8 mouse cellular contexts compared by ENCODE assay signal in genomic region chr2:26910124-26910993, GRCm38 (mm10). TPM values are rescaled to one million over a fixed set of nuclear protein-coding genes. Genes with fewer than 3 reads are reported as not detected.
A peak's percentile ranks its signal among the peaks of the same experiment; 100 is the strongest.
DNase-seq lines count a peak whose midpoint lies in the region; ATAC-seq and TF ChIP-seq lines count a peak whose summit lies in the region.

Gene Med22 (minus strand): TSS chr2:26910677.
Gene Rpl7a (plus strand): TSS chr2:26910764.

- peak; percentile 90 for ATAC-seq in forebrain, embryonic 16.5 days
- peak; percentile 87 for ATAC-seq in lung, embryonic 14.5 days (ENCODE audit: insufficient read depth)

- peak within 1 kb of the TSS; percentile 91 to 94 for H3K4me3 ChIP-seq in ES-E14 (ENCODE audit: insufficient read depth in 1 of 2, low read depth in 1 of 2, low read length in 2 of 2, poor library complexity in 1 of 2, severe bottlenecking in 1 of 2)
- peak within 1 kb of the TSS; percentile 84 for H3K4me3 ChIP-seq in forebrain, embryonic 16.5 days (replicated peaks; ENCODE audit: low read length)
- H3K4me3 ChIP-seq in layer of hippocampus, adult 2 months: peak within 1 kb of the TSS; percentile 91
- peak within 1 kb of the TSS; percentile 87 for H3K4me3 ChIP-seq in lung, embryonic 14.5 days (ENCODE audit: low read depth, low read length)
- H3K4me3 ChIP-seq in olfactory bulb, adult 2 months (ENCODE audit: insufficient read depth, low read depth, low read length): peak within 1 kb of the TSS; percentile 84
- peak within 1 kb of the TSS; percentile 84 for H3K4me3 ChIP-seq in thymus, adult 2 months (ENCODE audit: control insufficient read depth, insufficient read depth, low read length)

- H3K9me3 ChIP-seq in ES-E14 (ENCODE audit: control insufficient read depth, insufficient read depth, low read depth, low read length): no peaks in the 10 kb centered on the region
- H3K9me3 ChIP-seq in forebrain, embryonic 16.5 days (ENCODE audit: control insufficient read depth, low read length): no peaks in the 10 kb centered on the region
- no peaks in the 10 kb centered on the region for H3K9me3 ChIP-seq in lung, embryonic 14.5 days (ENCODE audit: low read depth, low read length)

- WGBS in forebrain, embryonic 16.5 days: under 1% methylated on average over 74 of the region's 74 CpGs
- WGBS in lung, embryonic 14.5 days: under 1% methylated on average over 74 of the region's 74 CpGs
- WGBS in olfactory bulb, adult 2 months: 0% methylated on average over 61 of the region's 74 CpGs
- WGBS in thymus, adult 2 months: under 1% methylated on average over 74 of the region's 74 CpGs

- peak; percentile 95 for TF ChIP-seq POLR2A in olfactory bulb, adult 2 months (IDR thresholded peaks at IDR 0.05; ENCODE audit: insufficient read depth, low read depth, low read length)
- peak; percentile 94 for TF ChIP-seq POLR2A in thymus, adult 2 months (IDR thresholded peaks at IDR 0.05; ENCODE audit: control insufficient read depth, extremely low read depth, insufficient read depth, low read length, poor library complexity)

- H3K4me1 ChIP-seq in ES-E14 (ENCODE audit: control insufficient read depth in 2 of 2, insufficient read depth in 2 of 2, low read length in 2 of 2, poor library complexity in 1 of 2): peaks cover 0 to 5% of the 10 kb centered on the region in 2 experiments; a peak in 1 of 4 replicates
- H3K4me1 ChIP-seq in forebrain, embryonic 16.5 days (replicated peaks; ENCODE audit: control insufficient read depth, insufficient read depth, low read length): peaks cover 34% of the 10 kb centered on the region
- H3K4me1 ChIP-seq in lung, embryonic 14.5 days (ENCODE audit: insufficient read depth): peaks cover 8% of the 10 kb centered on the region; the same call in 1 of the 2 replicates
- H3K4me1 ChIP-seq in olfactory bulb, adult 2 months (ENCODE audit: control insufficient read depth, insufficient read depth, low read length): peaks cover 23% of the 10 kb centered on the region
- H3K4me1 ChIP-seq in thymus, adult 2 months (replicated peaks; ENCODE audit: control insufficient read depth, insufficient read depth, low read length): peaks cover 31% of the 10 kb centered on the region

- peak within 1 kb of the TSS; percentile 92 for H3K27ac ChIP-seq in ES-E14 (ENCODE audit: insufficient read depth, low read depth, low read length, poor library complexity, severe bottlenecking)
- H3K27ac ChIP-seq in forebrain, embryonic 16.5 days (ENCODE audit: low read length): peak within 1 kb of the TSS; percentile 88
- peak within 1 kb of the TSS; percentile 95 for H3K27ac ChIP-seq in layer of hippocampus, adult 2 months
- peak within 1 kb of the TSS; percentile 94 for H3K27ac ChIP-seq in lung, embryonic 14.5 days (ENCODE audit: low read depth)
- H3K27ac ChIP-seq in olfactory bulb, adult 2 months (ENCODE audit: insufficient read depth, low read depth, low read length): peak within 1 kb of the TSS; percentile 80
- H3K27ac ChIP-seq in thymus, adult 2 months (ENCODE audit: control insufficient read depth, insufficient read depth, low read length): peak within 1 kb of the TSS; percentile 13

- intact Hi-C loops in heart, postnatal 36 days (cut with DNase I): loop anchor here (10.0 kb wide), 1 partner anchor 1674 kb away; the partner anchor contains the start of gene Gtf3c5

- H3K9ac ChIP-seq in ES-E14 (ENCODE audit: insufficient read depth, low read depth, low read length, poor library complexity, severe bottlenecking): peak within 1 kb of the TSS; percentile 99
- peak within 1 kb of the TSS; percentile 94 for H3K9ac ChIP-seq in forebrain, embryonic 16.5 days (replicated peaks; ENCODE audit: low read depth, low read length)
- H3K9ac ChIP-seq in lung, embryonic 14.5 days: peak within 1 kb of the TSS; percentile 97

- in situ Hi-C loops in ES-E14 (cut with MboI; ENCODE audit: low sequenced_read_pairs in 2 of 2, unreplicated experiment in 2 of 2): loop anchor here in 1 of 2 experiments (25.0 kb wide), 1 partner anchor 473 kb away; the partner anchor contains the start of gene Sec16a

- peak; percentile 97 for DNase-seq in ES-E14 (ENCODE audit: low read depth, low spot score)
- DNase-seq in cerebellum, adult 11-12 months: peak; percentile 99
- peak; percentile 100 for DNase-seq in heart, postnatal 36 days
- DNase-seq in layer of hippocampus, adult 2 months (ENCODE audit: low spot score in 2 of 2): peak; percentile 99 to 100
- peak; percentile 100 for DNase-seq in lung, embryonic 14.5 days
- DNase-seq in thymus, adult 2 months: peak; percentile 99

- TF ChIP-seq CTCF in layer of hippocampus, adult 2 months (conservative IDR thresholded peaks at IDR 0.05): no peak
- TF ChIP-seq CTCF in lung, embryonic 14.5 days (IDR thresholded peaks at IDR 0.05; ENCODE audit: low read depth): no peak
- no peak for TF ChIP-seq CTCF in olfactory bulb, adult 2 months (IDR thresholded peaks at IDR 0.05; ENCODE audit: insufficient read depth, low read depth, low read length)
- TF ChIP-seq CTCF in thymus, adult 2 months (IDR thresholded peaks at IDR 0.05; ENCODE audit: borderline replicate concordance, control insufficient read depth, extremely low read depth, insufficient read depth, low read length, poor library complexity): 0 out of 2 replicates have a peak, but pooled peaks have one; percentile 39

- H3K36me3 ChIP-seq in ES-E14 (ENCODE audit: control insufficient read depth, insufficient read depth, low read length, poor library complexity, severe bottlenecking): peaks cover 62% of the 10 kb centered on the region
- H3K36me3 ChIP-seq in forebrain, embryonic 16.5 days (ENCODE audit: control insufficient read depth, insufficient read depth): peaks cover 45% of the 10 kb centered on the region
- peaks cover 75% of the 10 kb centered on the region for H3K36me3 ChIP-seq in lung, embryonic 14.5 days (ENCODE audit: insufficient read depth)
- H3K36me3 ChIP-seq in thymus, adult 2 months (ENCODE audit: control insufficient read depth, insufficient read depth, low read length): peaks cover 23% of the 10 kb centered on the region

- no peaks in the 10 kb centered on the region for H3K27me3 ChIP-seq in forebrain, embryonic 16.5 days (replicated peaks; ENCODE audit: control insufficient read depth, insufficient read depth, low read length)
- no peaks in the 10 kb centered on the region for H3K27me3 ChIP-seq in lung, embryonic 14.5 days (ENCODE audit: insufficient read depth, low read length)
- H3K27me3 ChIP-seq in thymus, adult 2 months (ENCODE audit: control insufficient read depth, insufficient read depth, low read length): no peaks in the 10 kb centered on the region

- peak within 1 kb of the TSS; percentile 98 for H3K4me2 ChIP-seq in forebrain, embryonic 16.5 days (ENCODE audit: low read length)
- H3K4me2 ChIP-seq in lung, embryonic 14.5 days: peak within 1 kb of the TSS; percentile 85

TF ChIP-seq in ES-E14, 5 proteins besides CTCF, POLR2A, EP300 and RAD21:
- TF ChIP-seq MAFK (IDR thresholded peaks at IDR 0.05; ENCODE audit: insufficient read depth, low read depth, low read length) (no peak), CHD2 (IDR thresholded peaks at IDR 0.05; ENCODE audit: low read depth, low read length) (peak; percentile 99), HCFC1 (IDR thresholded peaks at IDR 0.05; ENCODE audit: borderline replicate concordance, insufficient read depth, low read length) (peak; percentile 52; the same call in 1 of the 2 replicates), ZC3H11A (IDR thresholded peaks at IDR 0.05; ENCODE audit: borderline replicate concordance, low read depth, low read length) (no peak), ZNF384 (IDR thresholded peaks at IDR 0.05; ENCODE audit: low read depth, low read length) (no peak)

RNA-seq across cellular contexts. Expression of gene Med22, which starts in this region (rescaled TPM):
- 31.5 and 38.8 TPM in 2 replicates for total RNA-seq in ES-E14 (2012; rRNA removed)
- 177 and 180 TPM in 2 replicates for polyA plus RNA-seq in forebrain, embryonic 16.5 days (2015; fragmentation: Nextera tagmentation; extraction: Ambion mirVana)
- 10 to 100 TPM; 22.3 to 27.1 TPM for total RNA-seq in heart, postnatal 36 days (2021)
- 10 to 100 TPM; 44.6 to 46.5 TPM for total RNA-seq in layer of hippocampus, adult 2 months (2021)
- polyA plus RNA-seq in lung, embryonic 14.5 days (2014; fragmentation: Nextera tagmentation; extraction: Ambion mirVana): 33.2 and 34.6 TPM in 2 replicates
- polyA plus RNA-seq in olfactory bulb, adult 2 months (2012; ENCODE audit: insufficient read depth, insufficient read length, low replicate concordance, missing spikeins): not detected in 2 replicates
- 39.0 and 46.5 TPM in 2 replicates for polyA plus RNA-seq in thymus, adult 2 months (2012; rRNA removed)

RNA-seq across cellular contexts. Expression of gene Rpl7a, which starts in this region (rescaled TPM):
- total RNA-seq in ES-E14 (2012; rRNA removed): 2,695 and 3,070 TPM in 2 replicates
- polyA plus RNA-seq in forebrain, embryonic 16.5 days (2015; fragmentation: Nextera tagmentation; extraction: Ambion mirVana): 494 and 501 TPM in 2 replicates
- 100 to 1,000 TPM; 275 to 289 TPM for total RNA-seq in heart, postnatal 36 days (2021)
- 100 to 1,000 TPM; 245 to 261 TPM for total RNA-seq in layer of hippocampus, adult 2 months (2021)
- 775 and 784 TPM in 2 replicates for polyA plus RNA-seq in lung, embryonic 14.5 days (2014; fragmentation: Nextera tagmentation; extraction: Ambion mirVana)
- not detected in 2 replicates for polyA plus RNA-seq in olfactory bulb, adult 2 months (2012; ENCODE audit: insufficient read depth, insufficient read length, low replicate concordance, missing spikeins)
- 799 and 817 TPM in 2 replicates for polyA plus RNA-seq in thymus, adult 2 months (2012; rRNA removed)

Comparison
In these comparisons a context has a peak if more than half of its experiments do, and no peak if none do; other contexts are left out.
1. Peak in every context shown above with its lines: DNase-seq, ATAC-seq, H3K4me3 ChIP-seq and H3K27ac ChIP-seq.
2. RNA of gene Rpl7a (polyA plus RNA-seq): 799 to 817 TPM in thymus, adult 2 months, 775 to 784 TPM in lung, embryonic 14.5 days and 494 to 501 TPM in forebrain, embryonic 16.5 days; not detected in olfactory bulb, adult 2 months; every median in the first group is over 100 times any median in the second.
3. H3K27ac ChIP-seq: peak in every context shown above with its lines; median percentile 95 in layer of hippocampus, adult 2 months; 94 in lung, embryonic 14.5 days; 92 in ES-E14; 88 in forebrain, embryonic 16.5 days; 80 in olfactory bulb, adult 2 months; 13 in thymus, adult 2 months.